Mouse (Mus musculus) olfactory bulb, adult 2 months (tissue): ENCODE data around the gene Pdk1.

Experiments
- CTCF ChIP-seq: fragments of 200-500 bp; IDR thresholded peaks from 2 replicates; pipeline ENCODE4 v1.5.1; 2012; ENCODE audit warnings: low read depth, mild to moderate bottlenecking, low read length, moderate library complexity; ENCODE audit not compliant: insufficient read depth
- POLR2A ChIP-seq: fragments of 200-500 bp; IDR thresholded peaks from 2 replicates; pipeline ENCODE4 v1.6.1; 2012; ENCODE audit warnings: mild to moderate bottlenecking, low read depth, low read length, moderate library complexity; ENCODE audit not compliant: insufficient read depth

DNA sequence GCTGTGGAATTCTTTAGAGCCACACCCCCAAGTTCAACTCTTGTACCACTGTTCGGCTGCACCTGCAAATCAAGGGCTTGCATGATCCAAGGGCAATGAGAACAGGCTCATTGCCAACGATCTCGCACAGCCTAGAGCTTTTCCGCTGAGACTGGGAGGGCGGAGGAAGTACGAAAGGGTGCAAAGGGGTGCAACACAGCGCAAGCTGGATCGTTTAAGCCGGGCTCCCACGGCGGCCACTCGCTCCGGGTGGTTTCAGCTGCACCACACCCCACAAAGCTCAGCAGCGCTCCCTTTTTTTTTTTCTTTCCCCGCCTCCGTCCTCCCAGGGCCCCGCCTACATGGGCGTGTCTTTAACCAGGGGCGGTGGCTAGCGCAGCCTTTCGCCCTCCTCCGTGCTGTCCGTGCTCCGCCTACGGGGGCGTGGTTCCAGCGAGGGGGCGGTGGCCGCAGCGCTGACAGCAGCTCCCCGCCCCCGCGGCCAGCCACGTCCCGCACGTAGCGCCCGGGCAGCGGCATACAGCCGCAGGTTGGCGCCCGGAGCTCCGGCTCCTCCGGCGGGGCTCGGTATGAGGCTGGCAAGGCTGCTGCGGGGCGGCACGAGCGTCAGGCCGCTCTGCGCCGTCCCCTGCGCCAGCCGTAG is at the start of gene Pdk1:
- peak; percentile 56; the same call in 1 of the 2 replicates for TF ChIP-seq POLR2A
- TF ChIP-seq CTCF = no peak
